Mouse (Mus musculus): ENCODE data around the gene Dnajc10.

DNA sequence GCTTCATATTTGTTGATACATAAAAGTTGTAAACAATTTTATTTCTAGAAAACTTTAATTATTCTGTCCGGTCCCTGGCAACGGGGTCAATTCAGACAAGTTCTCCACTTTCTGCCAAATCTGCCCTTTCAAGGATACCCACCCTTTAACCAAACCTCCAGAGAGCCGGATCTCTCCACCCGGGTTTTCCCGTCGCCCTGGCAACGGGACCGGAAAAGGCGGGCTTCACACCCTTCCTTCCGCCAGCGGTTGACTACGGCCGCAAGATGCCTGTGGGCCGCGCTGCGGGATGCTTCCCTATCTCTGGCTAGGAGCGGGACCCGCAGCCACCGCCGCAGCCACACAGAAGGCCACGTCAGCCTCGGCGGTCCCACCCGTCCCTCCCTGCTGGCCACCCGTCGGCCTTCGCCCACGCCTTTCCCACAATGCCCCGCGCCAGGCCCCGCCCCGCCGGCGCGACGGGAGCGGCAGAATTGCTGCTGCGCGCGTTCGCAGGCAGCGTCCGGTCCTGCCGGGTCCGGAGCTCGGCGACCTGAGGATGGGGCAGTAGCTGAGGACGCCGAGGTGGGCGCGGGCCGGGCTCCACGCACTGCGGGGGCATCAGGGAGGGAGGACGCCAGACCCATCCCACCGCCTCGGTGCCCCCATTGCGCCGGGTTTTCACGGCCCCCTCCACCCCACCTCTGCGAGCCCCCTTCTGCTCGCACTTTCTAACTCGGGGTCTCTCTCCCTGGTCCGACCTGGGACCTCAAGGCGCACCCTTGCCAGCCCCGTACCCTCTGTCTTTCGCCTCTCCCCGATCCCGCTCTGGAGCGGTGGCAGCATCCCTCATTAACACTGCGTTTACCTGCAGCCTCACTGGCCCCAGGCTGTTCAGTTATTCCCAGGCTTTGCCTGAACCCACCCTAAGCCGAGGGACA is at the start of gene Dnajc10:
- TF ChIP-seq EP300 (IDR thresholded peaks at IDR 0.05) (no peak), CTCF (IDR thresholded peaks at IDR 0.05) (no peak)
